ENCODE assay signal across 24 mouse cellular contexts in genomic region chr5:136073051-136073450, GRCm38 (mm10). TPM values are rescaled to one million over a fixed set of nuclear protein-coding genes. Genes with fewer than 3 reads are reported as not detected.
"Had no signal": no experiment of that assay in that cellular context is flagged by ENCODE, and none has a peak within 500 bp of the region (broad histone marks: within the 10 kb centered on the region; RNA-seq: fewer than 3 reads in every experiment).

No protein-coding gene starts in this region.

- H3K9me3 ChIP-seq: intestine, embryonic 15.5 days; kidney, embryonic 15.5 days; limb, embryonic 13.5 days; liver, embryonic 13.5 days; midbrain, embryonic 12.5 days; midbrain, embryonic 15.5 days; neural tube, embryonic 13.5 days had no signal

- DNase-seq: kidney, adult 11 months; kidney, adult 8-10 months; kidney, postnatal 10 days; kidney, postnatal 36 days; left cerebral cortex, postnatal 4 days; liver, embryonic 13.5 days; lung, adult 2 months; lung, postnatal 14 days; lung, postnatal 4 days; right cerebral cortex, postnatal 25 days; thymus, postnatal 25 days had no signal

- H3K36me3 ChIP-seq: intestine, embryonic 15.5 days; kidney, embryonic 15.5 days; limb, embryonic 13.5 days; liver, embryonic 13.5 days; midbrain, embryonic 12.5 days; midbrain, embryonic 15.5 days; neural tube, embryonic 13.5 days had no signal

- H3K4me1 ChIP-seq: midbrain, embryonic 12.5 days; midbrain, embryonic 15.5 days had no signal

- H3K9ac ChIP-seq: intestine, embryonic 15.5 days; kidney, embryonic 15.5 days; limb, embryonic 13.5 days; liver, embryonic 13.5 days; midbrain, embryonic 12.5 days; midbrain, embryonic 15.5 days; neural tube, embryonic 13.5 days had no signal

- H3K27ac ChIP-seq: intestine, embryonic 15.5 days; kidney, embryonic 15.5 days; limb, embryonic 13.5 days; liver, embryonic 13.5 days; midbrain, embryonic 12.5 days; midbrain, embryonic 15.5 days; neural tube, embryonic 13.5 days had no signal

- H3K4me3 ChIP-seq: intestine, embryonic 15.5 days; kidney, embryonic 15.5 days; limb, embryonic 13.5 days; liver, embryonic 13.5 days; midbrain, embryonic 12.5 days; midbrain, embryonic 15.5 days; myocyte; neural tube, embryonic 13.5 days had no signal

RNA-seq across cellular contexts. Expression of gene Upk3bl, which starts 18.8 kb away (rescaled TPM):
- total RNA-seq: layer of hippocampus, postnatal 14 days; left cerebral cortex, postnatal 14 days; left cerebral cortex, postnatal 4 days; liver, adult 2 months had no signal

RNA-seq across cellular contexts. Expression of gene Upk3b, which starts 34.8 kb away (rescaled TPM):
- total RNA-seq: layer of hippocampus, postnatal 14 days; left cerebral cortex, adult 8-10 months; left cerebral cortex, postnatal 14 days; left cerebral cortex, postnatal 4 days; megakaryocyte progenitor cell, adult 5-6 weeks; neutrophil, adult 5-6 weeks had no signal
